ENCODE assay signal across 8 mouse cellular contexts in the genomic region with DNA sequence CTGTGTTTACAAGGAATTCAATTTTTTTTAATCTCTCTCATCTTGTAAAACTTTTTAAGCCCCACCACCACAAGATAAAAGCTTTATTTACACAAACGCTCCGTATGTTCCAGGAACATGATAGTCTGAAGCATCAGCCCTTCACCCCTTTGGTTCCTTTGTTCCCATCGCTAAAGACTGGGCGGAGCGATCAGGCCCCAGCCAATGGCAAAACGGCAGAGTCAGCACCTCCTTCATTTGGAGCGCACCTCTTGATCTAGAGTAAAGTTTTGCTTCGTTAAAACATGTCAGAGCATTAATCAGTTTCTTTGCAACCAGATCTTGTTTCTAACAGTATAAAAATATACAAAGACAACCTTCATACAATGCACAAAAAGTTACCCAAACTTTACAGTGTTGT. TPM values are rescaled to one million over a fixed set of nuclear protein-coding genes. Genes with fewer than 3 reads are reported as not detected.
DNase-seq lines count a peak whose midpoint lies in the region; ATAC-seq lines count a peak whose summit lies in the region.

No protein-coding gene starts in this region.

- no peak overlapping the region for H3K9ac ChIP-seq in kidney, embryonic 16.5 days (replicated peaks; ENCODE audit: low read length)
- no peak overlapping the region for H3K9ac ChIP-seq in hindbrain, embryonic 12.5 days
- H3K9ac ChIP-seq in liver, embryonic 16.5 days (ENCODE audit: low read depth, low read length) = no peak overlapping the region

- 7% methylated on average over 8 of the region's 8 CpGs for WGBS in kidney, embryonic 16.5 days
- WGBS in hindbrain, embryonic 12.5 days = 10% methylated on average over 8 of the region's 8 CpGs
- WGBS in liver, embryonic 16.5 days (ENCODE audit: insufficient replicate concordance) = 13% methylated on average over 8 of the region's 8 CpGs

- H3K4me3 ChIP-seq in kidney, embryonic 16.5 days (ENCODE audit: low read length) = no peak overlapping the region
- no peak overlapping the region for H3K4me3 ChIP-seq in hindbrain, embryonic 12.5 days
- no peak overlapping the region for H3K4me3 ChIP-seq in liver, embryonic 16.5 days (ENCODE audit: low read depth, low read length)

- H3K36me3 ChIP-seq in kidney, embryonic 16.5 days (ENCODE audit: insufficient read depth, low read length) = no peaks in the 10 kb centered on the region
- no peaks in the 10 kb centered on the region for H3K36me3 ChIP-seq in hindbrain, embryonic 12.5 days
- H3K36me3 ChIP-seq in liver, embryonic 16.5 days (ENCODE audit: control insufficient read depth, insufficient read depth) = no peaks in the 10 kb centered on the region

- no peak for ATAC-seq in kidney, embryonic 16.5 days (ENCODE audit: low FRiP score, low TSS enrichment)
- ATAC-seq in hindbrain, embryonic 12.5 days (ENCODE audit: low FRiP score) = no peak
- ATAC-seq in liver, embryonic 16.5 days (ENCODE audit: low read depth) = no peak

- no peak for DNase-seq in kidney, adult 8-10 months
- peak; percentile 68 for DNase-seq in embryo, embryonic 10 days (ENCODE audit: low spot score)
- peak; percentile 75 for DNase-seq in thymus, postnatal 0 days (ENCODE audit: low spot score)
- no peak for DNase-seq in left cerebral cortex, postnatal 14 days (ENCODE audit: low spot score in 2 of 2)
- no peak for DNase-seq in urinary bladder, postnatal 25 days (ENCODE audit: low spot score)

- H3K4me2 ChIP-seq in kidney, embryonic 16.5 days (replicated peaks; ENCODE audit: low read depth, low read length) = peak overlapping the region; percentile 34
- peak overlapping the region; percentile 32 for H3K4me2 ChIP-seq in hindbrain, embryonic 12.5 days (replicated peaks)
- peak overlapping the region; percentile 25 for H3K4me2 ChIP-seq in liver, embryonic 16.5 days (ENCODE audit: low read depth, low read length)

- no peak overlapping the region for H3K27ac ChIP-seq in kidney, embryonic 16.5 days (ENCODE audit: low read length)
- no peak overlapping the region for H3K27ac ChIP-seq in hindbrain, embryonic 12.5 days
- H3K27ac ChIP-seq in liver, embryonic 16.5 days (ENCODE audit: low read length) = no peak overlapping the region

- H3K9me3 ChIP-seq in kidney, embryonic 16.5 days (ENCODE audit: low read length) = no peaks in the 10 kb centered on the region
- no peaks in the 10 kb centered on the region for H3K9me3 ChIP-seq in hindbrain, embryonic 12.5 days (replicated peaks)
- no peaks in the 10 kb centered on the region for H3K9me3 ChIP-seq in liver, embryonic 16.5 days (replicated peaks; ENCODE audit: control insufficient read depth, low read length)

- no peaks in the 10 kb centered on the region for H3K27me3 ChIP-seq in kidney, embryonic 16.5 days (ENCODE audit: insufficient read depth, low read length)
- H3K27me3 ChIP-seq in hindbrain, embryonic 12.5 days = no peaks in the 10 kb centered on the region
- no peaks in the 10 kb centered on the region for H3K27me3 ChIP-seq in liver, embryonic 16.5 days (ENCODE audit: control insufficient read depth, insufficient read depth, low read depth, low read length)

- intact Hi-C loops in left cerebral cortex, postnatal 14 days (cut with DNase I) = no loop called here

- no peaks in the 10 kb centered on the region for H3K4me1 ChIP-seq in kidney, embryonic 16.5 days (ENCODE audit: insufficient read depth, low read length)
- no peaks in the 10 kb centered on the region for H3K4me1 ChIP-seq in hindbrain, embryonic 12.5 days
- H3K4me1 ChIP-seq in liver, embryonic 16.5 days (ENCODE audit: control insufficient read depth, low read depth, low read length) = no peaks in the 10 kb centered on the region

RNA-seq across cellular contexts. Expression of a gene that starts 13.2 kb away (rescaled TPM):
- polyA plus RNA-seq in kidney, embryonic 16.5 days (2015; fragmentation: Nextera tagmentation; extraction: Ambion mirVana) = not detected in 2 replicates
- not detected in 2 replicates for polyA plus RNA-seq in hindbrain, embryonic 12.5 days (2016; fragmentation: Nextera tagmentation; extraction: Ambion mirVana)
- not detected in 2 replicates for polyA plus RNA-seq in liver, embryonic 16.5 days (2015; fragmentation: Nextera tagmentation; extraction: Ambion mirVana)
- polyA plus RNA-seq in thymus, postnatal 0 days (2015; fragmentation: Nextera tagmentation; extraction: Ambion mirVana) = 0.72 and 1.3 TPM in 2 replicates
- total RNA-seq in left cerebral cortex, postnatal 14 days (2021) = 1 to 10 TPM in 1 of 2 experiments, not detected in 1; 3.4 TPM

RNA-seq across cellular contexts. Expression of a gene that starts 31.2 kb away (rescaled TPM):
- 101 and 106 TPM in 2 replicates for polyA plus RNA-seq in kidney, embryonic 16.5 days (2015; fragmentation: Nextera tagmentation; extraction: Ambion mirVana)
- polyA plus RNA-seq in hindbrain, embryonic 12.5 days (2016; fragmentation: Nextera tagmentation; extraction: Ambion mirVana) = 154 and 157 TPM in 2 replicates
- polyA plus RNA-seq in liver, embryonic 16.5 days (2015; fragmentation: Nextera tagmentation; extraction: Ambion mirVana) = 52.8 and 57.8 TPM in 2 replicates
- polyA plus RNA-seq in thymus, postnatal 0 days (2015; fragmentation: Nextera tagmentation; extraction: Ambion mirVana) = 218 and 226 TPM in 2 replicates
- 100 to 1,000 TPM; 147 to 161 TPM for total RNA-seq in left cerebral cortex, postnatal 14 days (2021)

RNA-seq across cellular contexts. Expression of a gene that starts 31.2 kb away (rescaled TPM):
- 158 and 173 TPM in 2 replicates for polyA plus RNA-seq in kidney, embryonic 16.5 days (2015; fragmentation: Nextera tagmentation; extraction: Ambion mirVana)
- polyA plus RNA-seq in hindbrain, embryonic 12.5 days (2016; fragmentation: Nextera tagmentation; extraction: Ambion mirVana) = 192 and 193 TPM in 2 replicates
- 64.6 and 68.9 TPM in 2 replicates for polyA plus RNA-seq in liver, embryonic 16.5 days (2015; fragmentation: Nextera tagmentation; extraction: Ambion mirVana)
- 157 and 164 TPM in 2 replicates for polyA plus RNA-seq in thymus, postnatal 0 days (2015; fragmentation: Nextera tagmentation; extraction: Ambion mirVana)
- 100 to 1,000 TPM; 122 to 132 TPM for total RNA-seq in left cerebral cortex, postnatal 14 days (2021)

Comparison
In these comparisons a context has a peak if more than half of its experiments do, and no peak if none do; other contexts are left out.
1. DNase-seq: peak in embryo, embryonic 10 days (single experiment) and thymus, postnatal 0 days (single experiment); none in kidney, adult 8-10 months (0 of 2), left cerebral cortex, postnatal 14 days (0 of 2) and urinary bladder, postnatal 25 days (single experiment).
2. Peak in every context shown above with its lines, with median percentiles within 50 percentile points of each other: H3K4me2 ChIP-seq.